Mouse (Mus musculus) left cerebral cortex, adult 9 months (tissue): ENCODE measurements at regions not wholly inside any gene's neighbourhood (a gene's known extent, or its start where the extent isn't known, plus 50 kb on each side); places are given as distances from the start of the nearest gene placed in this dataset.

Source experiments
- DNase-seq, 2 experiments: peaks; one replicate each; pipeline ENCODE4 v3.0.0; 2022; ENCODE audit warnings: low spot score in 2 of 2

GRCm38 (mm10) chr13:37617015-37617414 is 161.2 kb upstream of the Rreb1 start:
- peak in 1 of 2 experiments; percentile 12 for DNase-seq

- DNase-seq: peak in 1 of 2 experiments; percentile 21
Measured at GRCm38 (mm10) chr13:37619841-37620725, 158.1 kb upstream of the Rreb1 start.

- no peak for DNase-seq
Measured at GRCm38 (mm10) chr13:37621319-37622050, 156.7 kb upstream of the Rreb1 start.

GRCm38 (mm10) chr13:37622366-37623088 is 155.7 kb upstream of the Rreb1 start:
- no peak for DNase-seq

- DNase-seq: no peak
Measured at GRCm38 (mm10) chr13:37624741-37625140, 153.5 kb upstream of the Rreb1 start.

- no peak for DNase-seq
Measured at GRCm38 (mm10) chr13:37625532-37626235, 152.5 kb upstream of the Rreb1 start.

GRCm38 (mm10) chr13:37628391-37629270 is 149.6 kb upstream of the Rreb1 start:
- no peak for DNase-seq

- no peak for DNase-seq
Measured at GRCm38 (mm10) chr13:37629271-37629899, 148.8 kb upstream of the Rreb1 start.

GRCm38 (mm10) chr13:37632835-37633440 is 145.3 kb upstream of the Rreb1 start:
- no peak for DNase-seq

DNA sequence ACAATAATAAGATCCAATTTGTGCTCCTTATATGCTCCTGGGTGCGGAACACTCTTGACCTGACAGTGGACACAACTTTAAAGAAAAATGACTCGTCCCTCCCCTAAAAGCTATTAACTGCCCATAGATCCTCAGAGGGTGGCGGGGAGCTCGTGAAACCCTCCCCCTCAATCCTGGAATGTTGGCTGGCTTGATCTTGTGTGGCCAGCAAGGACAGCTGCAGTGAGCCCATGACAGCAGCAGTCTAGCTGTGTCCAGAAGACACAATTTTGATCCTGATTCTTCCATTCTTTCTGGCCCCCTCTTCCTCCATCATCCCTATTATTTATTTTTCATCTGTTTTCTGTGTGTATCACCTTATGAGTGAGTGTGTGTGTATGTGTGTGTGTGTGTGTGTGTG is 141.8 kb upstream of the Rreb1 start:
- DNase-seq: no peak

- DNase-seq: no peak
Measured at GRCm38 (mm10) chr13:37637151-37637550, 141.0 kb upstream of the Rreb1 start.

- no peak for DNase-seq
Measured at GRCm38 (mm10) chr13:37638071-37638511, 140.1 kb upstream of the Rreb1 start.

- peak in 1 of 2 experiments; percentile 33 for DNase-seq
Measured at GRCm38 (mm10) chr13:37642410-37643093, 135.6 kb upstream of the Rreb1 start.

- DNase-seq: no peak
Measured at GRCm38 (mm10) chr13:37644751-37645181, 133.4 kb upstream of the Rreb1 start.

- DNase-seq: no peak
Measured at GRCm38 (mm10) chr13:37649467-37650080, 128.6 kb upstream of the Rreb1 start.

GRCm38 (mm10) chr13:37651221-37651946 is 126.8 kb upstream of the Rreb1 start:
- no peak for DNase-seq

DNA sequence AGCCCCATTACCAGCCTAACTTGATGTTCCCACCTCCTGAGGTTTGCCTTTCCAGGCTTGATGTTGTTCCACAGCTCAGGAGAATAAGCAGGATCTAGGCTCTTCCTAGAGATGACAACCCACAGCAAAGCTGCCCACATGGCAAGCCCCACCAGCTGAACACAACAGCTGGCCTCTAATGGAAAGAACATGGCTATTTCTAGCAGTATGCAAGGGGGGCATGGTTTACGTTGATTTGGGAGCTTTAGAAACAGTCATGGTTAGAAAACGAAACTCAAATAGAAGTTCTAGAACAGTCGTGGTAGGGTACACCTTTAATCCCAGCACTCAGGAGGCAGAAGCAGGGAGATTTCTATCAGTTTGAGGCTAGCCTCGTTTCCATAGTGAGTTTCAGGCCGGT is 123.5 kb upstream of the Rreb1 start:
- no peak for DNase-seq

GRCm38 (mm10) chr13:37657248-37657647 is 121.0 kb upstream of the Rreb1 start:
- DNase-seq: peak in 1 of 2 experiments; percentile 46
